Mouse (Mus musculus) adrenal gland, postnatal 4 days (tissue): ENCODE measurements around the gene Atg9a. TPM values are rescaled to one million over a fixed set of nuclear protein-coding genes. Genes with fewer than 3 reads are reported as not detected.

Experiments
- DNase-seq, 2 experiments: peaks; one replicate each; pipeline ENCODE4 v3.0.0; 2021 to 2022; ENCODE audit warnings: low spot score in 2 of 2, mixed read lengths in 2 of 2
- total RNA-seq, 2 experiments: library from RNA; stranded (reverse); gene quantifications; 2 replicates each; pipeline ENCODE4 v1.2.3; 2021

The Atg9a gene
- total RNA-seq, 2 experiments from 2014 or later: 38.0 to 41.8 TPM

DNA sequence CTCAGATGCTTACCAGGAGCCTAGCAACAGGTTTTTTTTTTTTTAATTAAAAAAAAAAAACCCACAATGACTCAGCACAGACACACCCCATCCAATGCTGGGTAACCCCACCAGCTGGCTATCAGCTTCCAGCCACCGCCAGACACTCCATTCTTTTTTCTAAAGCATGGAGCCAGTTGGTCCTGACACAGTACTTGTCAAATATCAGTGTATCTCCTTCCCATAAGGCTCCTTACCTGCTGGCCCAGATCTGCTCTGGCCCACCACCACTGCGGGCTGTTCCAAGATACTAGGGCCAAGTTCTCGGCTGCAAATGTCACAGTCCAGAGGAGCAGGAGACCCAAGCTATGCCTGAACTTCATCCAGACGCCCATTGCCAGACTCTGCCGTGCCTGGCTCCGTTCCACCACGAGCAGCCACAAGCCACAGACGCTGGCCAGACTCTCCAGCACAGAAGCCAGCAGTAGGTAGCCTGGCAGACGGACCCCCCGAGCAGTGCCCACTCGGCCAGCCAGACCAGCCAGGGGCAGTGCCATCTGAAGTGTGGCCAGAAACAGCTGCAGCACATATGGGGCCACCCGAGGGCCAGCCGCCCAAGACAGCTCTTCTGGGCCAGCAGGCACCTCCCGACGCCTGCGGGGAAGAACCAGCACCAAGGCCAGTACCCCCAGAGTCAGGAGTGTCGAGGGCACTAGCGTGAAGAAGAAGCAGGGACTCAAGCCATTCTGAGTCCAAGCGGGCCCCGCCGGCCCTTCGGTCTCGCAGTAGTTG is 12.5 kb downstream of the Atg9a start:
- DNase-seq: no peak

DNA sequence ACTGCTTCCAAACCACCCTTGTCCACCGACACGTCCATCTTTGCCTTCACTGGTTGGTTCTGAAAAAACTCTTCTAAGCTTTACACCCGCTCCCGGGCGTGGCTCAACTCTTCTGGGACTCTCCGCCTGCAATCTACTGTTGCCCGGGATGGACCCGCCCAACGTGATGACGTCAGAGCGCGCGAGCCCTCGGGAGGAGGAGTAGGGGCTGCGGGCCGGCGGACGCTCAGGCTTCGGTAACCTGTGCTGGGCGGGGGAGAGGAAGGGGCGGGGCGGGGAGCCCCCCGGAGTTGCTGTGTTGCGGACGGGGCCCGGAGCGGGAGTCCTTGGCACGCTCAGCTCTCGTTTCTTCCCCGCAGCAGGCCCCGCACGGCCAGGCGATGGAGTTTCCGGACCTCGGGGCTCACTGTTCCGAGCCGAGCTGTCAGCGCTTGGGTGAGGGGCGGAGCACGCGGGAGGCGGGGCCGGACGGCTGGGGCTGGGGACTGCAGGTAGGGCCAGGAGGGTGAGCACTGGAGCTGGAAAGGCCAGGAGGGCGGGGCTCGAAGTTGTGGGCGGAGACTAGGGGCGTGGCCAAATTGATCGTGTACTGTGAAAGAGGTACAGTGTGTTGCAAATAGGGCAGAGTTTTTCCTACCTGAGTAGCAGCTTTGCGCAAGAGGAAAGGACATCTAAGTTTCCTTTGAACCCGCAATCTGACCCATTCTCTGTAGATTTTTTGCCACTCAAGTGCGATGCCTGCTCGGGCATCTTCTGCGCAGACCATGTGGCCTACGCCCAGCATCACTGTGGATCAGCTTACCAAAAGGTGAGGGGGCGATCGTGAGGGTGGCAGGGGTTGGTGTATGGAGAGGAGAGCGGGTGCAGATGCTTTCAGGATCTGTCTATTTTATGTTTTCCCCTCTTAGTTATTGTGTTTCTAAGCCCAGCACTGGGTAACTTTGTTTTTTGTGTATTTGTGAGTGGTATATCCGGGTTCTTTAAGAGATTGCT is 23.2 kb downstream of the Atg9a start, which contains the start of gene Zfand2b:
Gene Zfand2b, plus strand, starts transcription at position 175 of the 993 bp plus-strand sequence.
- DNase-seq: peak; percentile 85 to 95

DNA sequence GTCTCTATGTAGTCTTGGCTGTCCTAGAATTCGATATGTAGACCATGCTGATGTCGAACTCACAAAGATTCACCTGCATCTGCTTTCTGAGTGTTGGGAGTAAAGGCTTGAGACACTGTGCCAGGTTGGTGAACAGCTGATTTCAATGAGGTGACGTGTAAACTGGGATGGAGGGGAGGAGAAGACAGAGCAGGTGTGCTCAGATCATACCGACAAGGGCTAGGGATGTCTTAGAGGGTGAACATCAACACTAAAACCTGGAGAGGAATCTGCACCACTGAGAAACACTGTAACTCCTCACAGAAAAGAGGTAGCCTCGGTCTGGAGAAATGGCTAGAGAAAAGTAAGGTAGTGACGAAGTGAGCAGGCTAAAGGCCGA is 23.9 kb downstream of the Atg9a start:
- DNase-seq: no peak

DNA sequence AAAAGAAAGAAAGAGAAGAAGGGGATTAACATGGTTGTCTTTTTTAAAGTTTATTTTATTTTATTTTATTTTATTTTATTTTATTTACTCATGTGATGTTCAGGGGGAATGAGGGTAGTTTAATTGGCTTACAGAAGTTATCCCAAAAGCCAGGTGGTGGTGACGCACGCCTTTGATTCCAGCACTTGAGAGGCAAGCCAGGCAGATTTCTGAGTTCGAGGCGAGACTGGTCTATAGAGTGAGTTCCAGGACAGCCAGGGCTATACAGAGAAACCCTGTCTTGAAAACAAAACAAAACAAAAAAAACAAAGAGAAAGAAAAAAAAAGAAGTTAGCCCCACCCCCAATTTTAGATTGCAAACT is 31.8 kb downstream of the Atg9a start:
- DNase-seq: no peak

DNA sequence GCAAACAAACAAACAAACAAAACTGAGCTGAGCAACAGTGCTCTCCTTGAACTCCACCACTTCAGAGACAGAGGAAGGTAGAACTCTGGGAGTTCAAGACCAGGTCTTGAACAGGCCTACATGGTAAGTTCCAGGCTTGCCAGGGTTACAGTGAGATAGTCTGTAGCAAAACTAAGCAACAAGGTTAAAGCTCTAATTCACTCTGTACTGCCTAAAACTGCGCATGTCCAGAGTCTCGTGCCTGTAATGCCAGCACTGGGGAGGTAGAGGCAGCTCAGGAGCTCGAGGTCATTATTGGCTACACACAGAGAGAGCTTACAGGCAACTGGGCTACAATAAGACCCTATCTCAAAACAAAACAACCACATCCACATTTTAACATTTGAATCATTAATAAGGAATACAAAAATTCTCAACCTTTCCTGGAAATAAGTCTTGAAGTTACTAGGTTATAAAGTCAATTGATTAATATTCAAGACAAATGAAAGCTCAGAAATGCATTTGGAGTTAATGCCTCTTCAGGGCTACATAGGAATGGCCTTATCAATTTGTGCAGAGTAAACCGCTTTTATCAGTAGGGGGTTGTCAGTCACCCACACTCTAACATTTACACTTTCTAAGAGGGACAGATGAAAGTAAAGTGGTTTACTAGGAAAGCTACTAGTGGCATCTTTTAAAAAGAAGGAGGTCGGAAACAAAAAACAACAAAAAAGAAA is 32.3 kb downstream of the Atg9a start:
- DNase-seq: no peak

DNA sequence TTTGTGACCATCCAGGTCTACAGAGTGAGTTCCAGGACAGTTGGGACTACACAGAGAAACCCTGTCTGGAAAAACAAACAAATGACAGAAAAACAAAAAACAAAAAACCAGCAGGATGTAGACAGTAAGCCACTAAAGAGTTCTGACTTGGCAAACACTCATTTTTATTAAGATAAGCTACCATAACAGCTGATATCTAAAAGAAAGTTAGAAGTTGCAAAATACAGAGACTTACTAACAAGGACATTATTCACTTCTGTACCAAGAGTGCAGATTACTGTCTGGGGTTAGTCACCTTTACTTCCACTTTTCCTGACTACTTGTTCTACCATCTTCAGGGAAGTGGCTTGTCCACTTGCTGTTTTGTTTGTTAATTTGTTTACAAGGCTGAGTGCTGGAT is 33.0 kb downstream of the Atg9a start:
- DNase-seq: no peak

DNA sequence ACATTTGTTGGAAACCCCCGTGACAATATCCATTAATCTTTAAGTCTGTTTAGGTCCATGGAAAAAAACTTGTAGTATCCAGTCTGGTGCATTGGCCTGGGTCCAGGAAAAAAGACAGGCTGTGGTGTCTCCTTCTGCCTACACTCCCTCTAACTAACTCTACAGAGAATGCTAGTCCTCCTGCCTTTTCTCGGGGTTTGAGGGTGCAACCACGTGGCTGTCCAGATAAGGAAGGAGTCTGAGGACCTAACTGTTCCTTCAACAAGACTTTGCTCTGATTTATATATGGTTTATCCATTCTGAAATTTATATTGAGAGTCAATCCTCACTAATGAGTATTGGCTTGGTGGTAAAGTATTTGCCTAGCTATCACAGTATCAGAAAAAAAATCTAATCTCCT is 36.2 kb downstream of the Atg9a start:
- DNase-seq: no peak

DNA sequence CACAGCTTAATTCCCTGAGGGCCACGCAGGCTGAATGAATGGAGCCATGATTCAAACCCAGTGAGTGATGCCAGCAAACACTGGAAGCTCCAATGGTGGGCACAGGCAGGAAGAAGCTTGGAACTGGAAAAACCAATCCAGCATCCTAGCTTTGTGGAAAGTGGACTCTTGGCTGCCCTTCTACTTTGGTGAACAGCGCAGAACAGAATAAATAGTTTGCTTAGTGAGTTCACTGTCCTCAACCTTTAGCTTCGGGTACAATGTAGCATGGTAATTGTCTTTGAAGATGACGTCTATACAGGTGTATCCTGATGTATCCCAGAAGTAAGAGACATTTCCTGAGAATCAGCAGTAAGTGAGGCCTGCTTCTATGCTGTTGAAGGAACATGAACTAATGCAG is 43.3 kb downstream of the Atg9a start:
- no peak for DNase-seq

DNA sequence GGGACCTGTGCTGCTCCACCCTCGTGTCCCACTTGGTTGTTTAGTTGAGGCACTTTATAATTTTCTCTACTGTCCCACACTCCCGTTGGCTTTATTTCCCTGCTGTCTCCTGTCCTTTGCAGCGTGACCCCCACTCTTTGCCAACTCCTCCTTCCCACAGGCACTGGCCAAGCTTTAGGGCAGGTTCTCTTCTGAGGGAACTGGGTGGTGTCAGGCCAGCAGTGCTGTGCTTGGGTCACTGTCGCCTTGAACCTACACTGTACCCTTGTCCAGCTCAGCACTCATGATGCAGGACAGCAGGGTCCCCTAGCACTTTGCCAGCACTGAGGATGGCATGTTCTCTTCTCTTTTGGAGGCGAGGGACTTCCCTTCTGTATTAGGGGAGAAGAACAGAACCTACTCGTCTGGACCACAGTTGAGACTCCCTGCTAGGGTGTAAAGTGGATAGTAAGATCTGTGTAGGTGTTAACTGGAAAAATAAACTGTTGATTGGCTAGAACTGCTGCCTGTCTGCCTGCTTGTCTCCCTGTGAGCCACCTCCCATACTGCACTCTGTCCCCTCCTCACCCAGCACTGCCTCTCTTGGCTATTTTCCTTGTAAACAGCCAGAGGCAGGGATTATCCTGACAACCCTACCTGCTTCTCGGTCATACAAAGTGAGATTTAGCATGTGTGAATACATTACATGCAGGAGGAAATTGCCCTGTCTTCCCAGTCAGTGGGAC is 44.4 kb downstream of the Atg9a start:
- DNase-seq: no peak

DNA sequence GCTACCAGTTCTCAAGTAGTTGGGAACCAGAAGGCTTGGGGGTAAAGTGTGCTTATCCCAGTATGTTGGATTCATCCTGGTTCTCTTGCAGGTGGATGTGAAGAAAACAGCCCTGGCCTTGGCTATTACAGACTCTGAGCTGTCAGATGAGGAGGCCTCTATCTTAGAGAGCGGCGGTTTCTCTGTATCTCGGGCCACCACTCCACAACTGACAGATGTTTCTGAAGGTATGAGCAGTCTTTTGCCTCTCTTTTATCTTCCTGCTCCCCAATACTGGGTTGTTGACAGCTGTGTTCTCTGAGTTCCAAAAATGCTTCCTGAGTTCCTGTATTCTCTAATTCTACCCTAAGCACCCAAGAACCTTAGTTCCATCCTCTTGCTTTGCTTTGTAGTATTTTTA is 46.4 kb downstream of the Atg9a start:
- no peak for DNase-seq

DNA sequence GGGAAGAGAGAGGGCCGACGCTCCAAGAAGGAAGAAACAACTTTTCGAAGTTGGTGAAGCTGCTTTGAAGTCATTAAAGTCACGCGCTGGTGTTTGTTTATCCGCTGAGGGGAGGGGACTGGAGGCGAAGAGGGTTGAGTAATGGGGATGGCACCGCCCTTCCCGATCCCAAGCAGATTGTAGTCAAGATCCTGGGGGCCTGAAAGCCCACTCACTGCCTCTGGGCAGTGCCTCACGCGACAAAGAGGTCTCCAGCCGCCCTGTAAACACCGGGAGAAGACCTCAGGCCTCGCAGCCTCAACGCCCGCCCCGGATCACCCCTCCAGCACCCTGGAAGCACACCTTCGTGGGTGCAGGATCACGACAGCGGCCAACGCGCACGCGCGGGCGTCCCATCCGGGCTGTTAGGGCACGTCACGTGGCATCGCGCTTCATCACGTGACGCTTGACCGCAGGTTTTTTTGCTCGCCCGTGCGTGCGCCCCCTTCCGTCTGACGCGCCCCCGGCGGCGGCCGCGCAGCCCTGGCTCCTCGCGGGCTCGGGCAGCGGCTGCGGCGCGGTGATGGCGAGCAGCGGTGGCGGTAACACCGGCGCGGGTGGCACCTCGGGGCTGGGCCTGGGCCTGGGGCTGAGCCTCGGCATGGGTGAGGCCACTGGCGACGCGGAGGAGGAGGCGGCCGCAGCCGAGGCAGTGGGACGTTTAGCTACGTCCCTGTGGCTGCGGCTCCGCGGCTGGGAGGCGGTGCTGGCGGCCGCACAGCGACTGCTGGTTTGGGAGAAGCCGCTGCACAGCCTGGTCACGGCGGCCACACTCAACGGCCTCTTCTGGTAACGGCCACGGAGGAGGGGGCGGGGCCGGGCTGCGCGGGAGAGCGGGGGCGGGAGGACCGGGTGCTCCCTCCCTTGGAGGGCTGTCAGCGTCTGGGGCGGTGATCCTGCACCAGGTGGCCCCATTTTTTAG is 49.4 kb downstream of the Atg9a start, which contains the start of the genes Cnppd1 and Retreg2:
Gene Cnppd1, minus strand, starts transcription at position 411 of the 961 bp plus-strand sequence.
Gene Retreg2, plus strand, starts transcription at position 478 of the 961 bp plus-strand sequence.
- DNase-seq: peak; percentile 94 to 97

DNA sequence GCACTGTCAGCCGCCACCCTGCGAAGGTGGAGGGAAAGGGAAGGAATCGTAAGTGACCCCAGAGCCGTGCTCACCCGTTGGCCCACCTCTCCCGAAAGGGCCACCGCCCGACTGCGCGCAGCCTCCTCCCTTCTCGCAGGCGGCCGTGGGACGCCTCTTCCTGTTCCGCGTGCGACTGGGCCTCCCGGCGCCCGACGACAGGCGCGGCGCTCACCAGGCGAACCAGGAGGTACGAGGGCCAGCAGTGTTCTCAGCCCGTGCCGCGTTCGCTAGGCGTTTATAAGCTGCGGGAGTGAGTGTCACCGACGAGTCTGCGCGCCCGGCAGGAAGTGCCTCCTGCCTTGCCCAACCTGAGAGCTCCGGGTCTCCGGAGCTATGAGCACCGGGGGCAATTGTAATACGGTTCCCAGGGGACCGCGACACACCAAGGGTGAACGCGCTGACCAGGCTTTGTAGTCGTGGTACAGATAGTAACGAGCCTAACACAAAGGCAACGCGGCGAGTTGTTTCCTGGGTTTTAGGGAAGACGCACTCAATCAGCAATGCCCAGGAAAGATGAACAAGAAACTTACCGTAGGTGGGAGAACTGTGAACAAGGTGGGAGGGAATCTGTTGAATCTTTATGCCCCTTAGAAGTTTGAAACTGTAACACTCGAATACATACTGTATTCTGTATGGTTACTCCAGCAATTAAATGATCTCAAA is 50.4 kb downstream of the Atg9a start:
- DNase-seq: peak; percentile 46 to 51

DNA sequence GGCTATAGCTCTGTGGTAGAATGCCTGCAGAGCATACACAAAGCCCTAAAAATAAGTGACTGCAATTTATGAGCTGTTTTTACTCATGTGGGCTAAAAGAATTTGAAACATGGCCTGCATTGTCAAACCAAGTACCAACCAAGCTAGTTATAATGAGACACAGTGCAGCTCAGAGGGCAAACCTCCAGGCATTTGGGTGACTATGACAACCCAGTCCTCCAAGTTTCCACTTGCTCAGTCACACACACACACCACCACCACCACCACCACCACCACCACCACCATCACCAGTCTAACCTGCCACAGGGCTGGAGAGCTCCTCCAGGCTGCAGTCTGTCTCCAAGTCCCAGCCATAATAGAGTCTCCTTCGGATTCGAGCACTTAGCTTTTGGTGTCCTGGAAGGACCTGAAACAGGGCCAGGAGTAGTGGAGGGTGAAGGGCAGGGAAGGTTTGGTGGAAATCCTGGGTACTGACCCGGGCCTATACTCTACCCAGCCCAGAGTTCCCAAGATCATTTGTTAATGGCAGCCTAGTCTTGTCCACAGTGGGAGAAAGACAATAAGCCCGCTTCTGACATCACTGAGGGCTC is 51.3 kb downstream of the Atg9a start:
- no peak for DNase-seq

DNA sequence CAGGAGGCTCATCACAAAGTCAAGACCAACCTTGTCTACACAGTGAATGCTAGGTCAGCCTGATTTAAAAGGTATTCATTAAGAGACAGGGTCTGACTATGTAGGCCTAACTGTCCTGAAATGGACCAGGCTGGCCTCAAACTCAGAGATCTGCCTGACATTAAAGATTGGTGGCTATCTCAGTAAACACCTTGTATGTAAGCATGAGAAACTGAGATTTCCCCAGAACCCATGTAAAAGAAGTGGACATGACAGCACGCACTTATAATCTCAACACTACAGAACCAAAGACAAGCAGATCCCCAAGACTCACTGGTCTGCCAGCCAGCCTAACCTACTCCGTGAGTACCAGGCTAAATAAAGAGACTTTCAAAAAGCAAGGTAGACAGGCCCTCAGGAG is 53.5 kb downstream of the Atg9a start:
- DNase-seq: no peak

DNA sequence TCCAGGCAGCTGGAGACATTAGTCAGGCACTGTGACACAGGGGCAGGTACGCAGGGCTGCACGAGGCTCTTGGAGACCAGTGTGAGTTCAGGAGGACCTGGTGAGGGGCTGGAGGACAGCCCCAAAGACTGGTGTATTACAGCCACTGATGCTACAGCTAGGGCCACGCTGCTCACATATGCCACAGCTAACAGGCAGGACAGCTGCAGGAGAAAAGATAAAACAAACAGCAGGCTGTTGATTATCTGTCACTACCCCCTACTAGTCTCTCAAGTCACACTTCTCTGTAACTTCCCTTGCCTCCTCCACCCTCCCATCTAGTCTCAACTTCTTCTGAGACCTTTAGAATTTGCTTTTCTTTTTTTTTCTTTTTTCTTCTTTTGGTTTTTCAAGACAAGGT is 55.3 kb downstream of the Atg9a start:
- DNase-seq: no peak

DNA sequence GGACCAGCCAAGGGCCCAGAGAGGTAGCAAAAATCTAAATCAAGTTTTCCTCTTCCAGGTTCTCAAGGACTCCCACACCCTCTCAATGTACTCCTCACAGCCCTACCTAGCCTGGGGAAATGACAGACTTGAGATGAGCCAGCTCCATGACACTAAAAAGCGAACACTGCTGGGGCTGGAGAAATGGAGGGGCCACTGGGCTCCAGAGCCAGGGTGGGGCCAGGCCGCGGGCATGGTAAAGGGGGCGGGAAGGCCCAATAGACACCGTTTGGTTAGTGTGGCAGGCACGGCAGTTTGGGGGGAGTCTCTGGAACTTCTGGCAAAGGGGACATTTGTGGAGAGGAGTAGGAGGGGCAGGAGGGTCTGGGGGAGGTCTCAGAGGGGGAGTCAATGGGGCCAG is 55.7 kb downstream of the Atg9a start:
- DNase-seq: no peak

DNA sequence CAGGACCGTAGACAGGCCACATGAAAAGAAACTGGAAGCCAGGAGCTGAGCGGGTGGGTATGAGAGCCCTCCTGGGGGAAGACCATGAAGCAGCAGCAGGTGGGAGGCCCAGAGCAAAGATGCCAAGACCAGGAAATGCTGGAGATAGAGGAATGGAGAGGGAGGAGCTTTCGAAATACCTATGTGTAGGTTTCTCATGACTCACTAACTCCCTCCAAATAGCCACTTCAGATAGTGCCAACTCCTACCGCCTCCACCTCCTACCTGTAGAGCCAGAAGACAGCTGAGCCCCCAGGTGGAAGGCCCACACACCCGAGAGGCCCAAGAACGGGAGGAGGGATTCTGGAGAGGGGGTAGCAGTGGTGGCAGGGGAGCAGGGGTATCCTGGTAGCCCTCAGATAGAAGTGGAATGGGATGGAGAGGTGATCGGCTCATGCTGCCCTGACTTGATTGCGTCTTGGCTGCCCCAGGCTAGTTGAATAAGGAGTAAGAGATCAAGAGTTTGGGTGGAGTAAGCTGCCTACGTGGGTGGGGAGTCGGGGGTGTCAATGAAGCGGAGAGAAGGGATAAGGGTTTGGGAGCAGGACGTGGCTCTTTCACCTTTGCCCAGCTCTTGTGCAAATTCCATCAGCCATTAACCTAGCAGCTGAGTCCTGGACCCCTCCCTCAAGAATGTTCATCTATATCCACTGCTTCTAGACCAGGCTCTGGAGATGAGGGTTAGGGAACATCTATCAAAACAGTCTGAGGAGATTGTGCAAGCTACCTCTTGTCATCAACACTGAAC is 58.4 kb downstream of the Atg9a start, which contains the start of gene Slc23a3:
Gene Slc23a3, minus strand, starts transcription at position 470 of the 787 bp plus-strand sequence.
- DNase-seq: no peak
